Mouse (Mus musculus) spleen, adult 2 months (tissue): Measurements from ENCODE around the gene Rfwd3.

Experiments used
- CTCF ChIP-seq: fragments of 200-500 bp; IDR thresholded peaks from 2 replicates; pipeline ENCODE4 v1.5.1; 2011; ENCODE audit warnings: mild to moderate bottlenecking, inconsistent platforms; ENCODE audit not compliant: insufficient read depth, insufficient read length, insufficient replicate concordance; ENCODE audit errors: extremely low read depth
- POLR2A ChIP-seq: fragments of 200-500 bp; IDR thresholded peaks from 2 replicates; pipeline ENCODE4 v1.6.1; 2011; ENCODE audit warnings: low read depth, low read length, inconsistent platforms

- TF ChIP-seq CTCF (no peak), POLR2A (no peak)
Observed at GRCm38 (mm10) chr8:111312758-111313162, 12.7 kb upstream of the Rfwd3 start.
